Mouse (Mus musculus): ENCODE data around the gene Mgat4d. TPM values are rescaled to one million over a fixed set of nuclear protein-coding genes. Genes with fewer than 3 reads are reported as not detected.
"Not testable (repeated sequence)": the region's sequence is repeated elsewhere in the genome, so short reads cannot be mapped to it uniquely, and the experiment has no call there.

Gene Mgat4d
- polyA plus RNA-seq (2012; ENCODE audit: insufficient read depth, insufficient read length, low replicate concordance, missing spikeins): not detected in 2 replicates

GRCm38 (mm10) chr8:83348263-83348662 is at the start of gene Mgat4d:
TSS of gene Mgat4d (plus strand) at chr8:83348471.
- no peak within 1 kb of the TSS for H3K27ac ChIP-seq (ENCODE audit: insufficient read depth, low read depth, low read length)
- WGBS: 87% methylated on average over 18 of the region's 18 CpGs
- H3K4me1 ChIP-seq (ENCODE audit: control insufficient read depth, insufficient read depth, low read length): no peaks in the 10 kb centered on the region
- no peak within 1 kb of the TSS for H3K4me3 ChIP-seq (ENCODE audit: insufficient read depth, low read depth, low read length)
- no peak for TF ChIP-seq POLR2A (IDR thresholded peaks at IDR 0.05; ENCODE audit: insufficient read depth, low read depth, low read length)
- TF ChIP-seq CTCF (IDR thresholded peaks at IDR 0.05; ENCODE audit: insufficient read depth, low read depth, low read length): no peak

DNA sequence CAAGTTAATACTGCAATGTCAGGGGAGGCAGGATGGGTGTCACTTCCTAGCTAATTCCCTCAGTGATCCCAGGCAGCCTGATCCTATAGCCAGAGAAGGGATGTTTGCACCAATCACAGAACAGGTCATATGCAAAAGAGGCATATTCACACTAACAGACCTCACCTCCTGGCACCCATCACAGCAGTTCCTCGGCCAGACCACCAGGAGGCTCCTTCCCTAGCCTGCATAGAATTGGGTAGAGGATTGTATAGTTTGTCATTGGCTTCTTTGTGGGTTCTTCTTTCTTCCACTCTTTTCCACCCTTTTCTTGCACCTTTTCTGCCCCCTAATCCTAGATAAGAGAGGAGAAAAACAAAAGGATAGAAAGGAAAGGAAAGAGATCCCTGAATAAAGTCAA is 48.1 kb upstream of the Mgat4d start:
- Histone ChIP-seq H3K4me1 (ENCODE audit: control insufficient read depth, insufficient read depth, low read length) (no peaks in the 10 kb centered on the region), H3K4me3 (ENCODE audit: insufficient read depth, low read depth, low read length) (no peak overlapping the region), H3K27ac (ENCODE audit: insufficient read depth, low read depth, low read length) (no peak overlapping the region)
- WGBS: 67% methylated on average over 1 of the region's 1 CpGs
- TF ChIP-seq CTCF (IDR thresholded peaks at IDR 0.05; ENCODE audit: insufficient read depth, low read depth, low read length) (no peak), POLR2A (IDR thresholded peaks at IDR 0.05; ENCODE audit: insufficient read depth, low read depth, low read length) (no peak)

- Histone ChIP-seq H3K4me1 (ENCODE audit: control insufficient read depth, insufficient read depth, low read length) (no peaks in the 10 kb centered on the region), H3K27ac (ENCODE audit: insufficient read depth, low read depth, low read length) (no peak overlapping the region), H3K4me3 (ENCODE audit: insufficient read depth, low read depth, low read length) (no peak overlapping the region)
- 88% methylated on average over 1 of the region's 1 CpGs for WGBS
- TF ChIP-seq CTCF (IDR thresholded peaks at IDR 0.05; ENCODE audit: insufficient read depth, low read depth, low read length) (no peak), POLR2A (IDR thresholded peaks at IDR 0.05; ENCODE audit: insufficient read depth, low read depth, low read length) (no peak)
These were observed 43.3 kb upstream of the Mgat4d start for GRCm38 (mm10) chr8:83304946-83305345.

DNA sequence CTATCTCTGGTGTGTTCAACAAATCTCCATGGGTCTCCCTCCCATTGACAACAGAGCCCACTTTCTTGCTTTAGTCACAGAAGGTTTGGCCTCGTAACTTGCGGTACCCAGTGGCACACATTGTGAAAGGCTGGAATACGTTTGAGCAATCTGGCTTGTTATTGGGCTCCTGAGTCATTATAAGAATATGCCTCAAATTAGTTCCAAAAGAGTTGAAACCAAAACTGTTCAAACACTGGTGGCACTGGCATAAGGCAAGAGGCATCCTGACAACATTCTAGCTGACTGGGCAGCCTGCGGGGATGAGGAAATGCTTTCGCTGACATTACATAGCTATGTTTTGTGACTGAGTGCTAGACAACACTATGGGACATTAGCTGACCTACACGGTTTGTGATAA is 38.4 kb upstream of the Mgat4d start:
- Histone ChIP-seq H3K27ac (ENCODE audit: insufficient read depth, low read depth, low read length) (no peak overlapping the region), H3K4me1 (ENCODE audit: control insufficient read depth, insufficient read depth, low read length) (no peaks in the 10 kb centered on the region), H3K4me3 (ENCODE audit: insufficient read depth, low read depth, low read length) (no peak overlapping the region)
- no peak for TF ChIP-seq POLR2A (IDR thresholded peaks at IDR 0.05; ENCODE audit: insufficient read depth, low read depth, low read length)
- TF ChIP-seq CTCF (IDR thresholded peaks at IDR 0.05; ENCODE audit: insufficient read depth, low read depth, low read length): no peak
- 76% methylated on average over 6 of the region's 6 CpGs for WGBS

GRCm38 (mm10) chr8:83315084-83315483 is 33.2 kb upstream of the Mgat4d start:
- H3K27ac ChIP-seq (ENCODE audit: insufficient read depth, low read depth, low read length); H3K4me3 ChIP-seq (ENCODE audit: insufficient read depth, low read depth, low read length); H3K4me1 ChIP-seq (ENCODE audit: control insufficient read depth, insufficient read depth, low read length): not testable (repeated sequence)
- WGBS: 90% methylated on average over 4 of the region's 4 CpGs

DNA sequence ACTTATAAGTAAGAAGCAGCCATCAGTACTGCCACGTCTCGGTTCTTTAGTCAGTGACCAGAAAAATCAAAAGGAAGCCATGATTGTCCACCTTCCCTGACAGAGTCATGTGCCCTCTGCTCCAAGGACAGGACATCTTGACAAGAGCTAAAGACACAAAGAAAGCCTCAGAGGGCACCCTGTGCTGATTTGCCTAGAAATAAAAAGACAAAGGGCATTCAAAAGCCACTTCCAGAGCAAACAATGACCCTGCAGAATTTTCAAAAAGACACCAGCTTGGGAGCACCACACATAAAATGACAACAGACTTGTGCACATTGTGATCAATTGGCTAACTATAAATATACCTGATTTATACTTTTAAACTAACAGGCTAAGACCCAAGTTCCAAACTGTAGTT is 32.6 kb upstream of the Mgat4d start:
- 86% methylated on average over 2 of the region's 2 CpGs for WGBS
- no peak for TF ChIP-seq POLR2A (IDR thresholded peaks at IDR 0.05; ENCODE audit: insufficient read depth, low read depth, low read length)
- TF ChIP-seq CTCF (IDR thresholded peaks at IDR 0.05; ENCODE audit: insufficient read depth, low read depth, low read length): no peak
- H3K4me3 ChIP-seq (ENCODE audit: insufficient read depth, low read depth, low read length): no peak overlapping the region
- H3K4me1 ChIP-seq (ENCODE audit: control insufficient read depth, insufficient read depth, low read length): no peaks in the 10 kb centered on the region
- no peak overlapping the region for H3K27ac ChIP-seq (ENCODE audit: insufficient read depth, low read depth, low read length)

DNA sequence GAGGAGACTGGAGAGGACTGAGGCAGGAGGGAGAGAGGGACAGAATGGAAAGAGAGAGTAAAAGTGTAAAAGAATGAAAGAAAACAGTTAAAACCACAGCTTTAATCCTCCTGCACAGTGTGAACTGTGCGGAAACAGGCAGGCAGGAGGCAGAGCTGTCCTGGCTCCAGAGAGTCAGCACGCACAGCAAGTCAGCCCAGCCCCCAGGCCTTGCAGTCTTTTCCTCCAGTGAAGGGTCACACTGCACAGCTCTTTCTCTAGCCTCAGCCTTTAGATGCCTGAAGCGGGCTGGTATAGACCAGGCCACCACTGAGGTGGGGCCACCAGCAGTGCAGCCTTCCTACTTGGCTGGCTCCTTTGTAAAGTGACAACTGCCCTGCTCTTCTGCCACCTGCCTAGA is 27.7 kb upstream of the Mgat4d start:
- WGBS: 64% methylated on average over 3 of the region's 3 CpGs
- TF ChIP-seq POLR2A (IDR thresholded peaks at IDR 0.05; ENCODE audit: insufficient read depth, low read depth, low read length): no peak
- TF ChIP-seq CTCF (IDR thresholded peaks at IDR 0.05; ENCODE audit: insufficient read depth, low read depth, low read length): no peak
- Histone ChIP-seq H3K27ac (ENCODE audit: insufficient read depth, low read depth, low read length) (no peak overlapping the region), H3K4me1 (ENCODE audit: control insufficient read depth, insufficient read depth, low read length) (no peaks in the 10 kb centered on the region), H3K4me3 (ENCODE audit: insufficient read depth, low read depth, low read length) (no peak overlapping the region)

GRCm38 (mm10) chr8:83322374-83322773 is 25.9 kb upstream of the Mgat4d start:
- Histone ChIP-seq H3K4me3 (ENCODE audit: insufficient read depth, low read depth, low read length) (no peak overlapping the region), H3K4me1 (ENCODE audit: control insufficient read depth, insufficient read depth, low read length) (no peaks in the 10 kb centered on the region), H3K27ac (ENCODE audit: insufficient read depth, low read depth, low read length) (no peak overlapping the region)
- no peak for TF ChIP-seq POLR2A (IDR thresholded peaks at IDR 0.05; ENCODE audit: insufficient read depth, low read depth, low read length)
- WGBS: 94% methylated on average over 6 of the region's 6 CpGs

DNA sequence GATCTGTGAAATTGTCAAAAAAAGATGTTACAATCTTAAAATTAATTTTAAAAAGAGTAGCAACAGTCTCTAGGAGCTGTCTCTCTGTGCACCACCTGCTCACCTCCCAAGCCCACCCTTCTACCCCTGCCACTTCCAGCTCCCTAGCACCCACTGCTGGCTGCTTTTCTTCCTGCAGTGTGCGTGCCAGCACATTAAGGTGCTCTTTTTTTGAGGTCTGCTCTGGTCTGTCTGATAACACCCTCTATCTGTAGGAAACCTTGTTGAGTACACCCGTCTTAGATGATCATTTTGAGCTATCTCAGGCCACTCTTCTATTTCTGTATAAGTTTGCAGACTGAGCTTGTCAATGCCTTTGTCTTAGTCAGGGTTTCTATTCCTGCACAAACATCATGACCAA is 25.2 kb upstream of the Mgat4d start:
- no peak overlapping the region for H3K27ac ChIP-seq (ENCODE audit: insufficient read depth, low read depth, low read length)
- H3K4me1 ChIP-seq (ENCODE audit: control insufficient read depth, insufficient read depth, low read length): no peaks in the 10 kb centered on the region
- no peak overlapping the region for H3K4me3 ChIP-seq (ENCODE audit: insufficient read depth, low read depth, low read length)
- TF ChIP-seq POLR2A (IDR thresholded peaks at IDR 0.05; ENCODE audit: insufficient read depth, low read depth, low read length) (no peak), CTCF (IDR thresholded peaks at IDR 0.05; ENCODE audit: insufficient read depth, low read depth, low read length) (no peak)
- WGBS: 93% methylated on average over 2 of the region's 2 CpGs

DNA sequence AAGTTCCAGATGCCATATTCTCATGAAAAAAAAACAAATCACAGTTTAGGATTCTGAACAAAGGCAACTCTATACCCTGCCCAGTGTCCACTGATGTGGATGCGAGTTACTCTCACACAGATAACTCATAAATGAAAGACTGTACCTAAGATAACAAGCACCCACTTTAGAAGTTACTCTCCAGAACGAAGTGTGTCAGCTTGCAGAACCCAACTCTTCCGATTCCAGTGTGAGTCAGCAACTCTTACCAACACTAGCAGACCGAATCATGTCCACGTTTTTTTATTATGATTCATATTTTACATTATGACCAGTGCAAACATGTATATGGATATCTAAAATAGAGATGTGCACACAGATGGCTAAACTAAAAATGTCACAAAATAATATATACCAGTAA is 20.4 kb upstream of the Mgat4d start:
- H3K4me3 ChIP-seq (ENCODE audit: insufficient read depth, low read depth, low read length): no peak overlapping the region
- no peak overlapping the region for H3K27ac ChIP-seq (ENCODE audit: insufficient read depth, low read depth, low read length)
- TF ChIP-seq POLR2A (IDR thresholded peaks at IDR 0.05; ENCODE audit: insufficient read depth, low read depth, low read length) (no peak), CTCF (IDR thresholded peaks at IDR 0.05; ENCODE audit: insufficient read depth, low read depth, low read length) (no peak)
- 90% methylated on average over 5 of the region's 5 CpGs for WGBS
- no peaks in the 10 kb centered on the region for H3K4me1 ChIP-seq (ENCODE audit: control insufficient read depth, insufficient read depth, low read length)
